Mouse (Mus musculus) mouse embryonic stem cell (cell line): Measurements from ENCODE around the gene 1700056E22Rik.

Source experiments
- in situ Hi-C, 2 experiments: fragments of 300-500 bp; cut with MboI; formaldehyde crosslinking; loops; 1 replicate in 1 of 2; 3 replicates in 1 of 2; pipeline ENCODE4 v1.14.3; 2019 to 2020; ENCODE audit warnings: low sequenced_read_pairs in 2 of 2, low pct_unique_long_range_greater_than_20kb in 1 of 2, mixed read lengths in 1 of 2; ENCODE audit not compliant: unreplicated experiment in 1 of 2

The 1700056E22Rik gene

DNA sequence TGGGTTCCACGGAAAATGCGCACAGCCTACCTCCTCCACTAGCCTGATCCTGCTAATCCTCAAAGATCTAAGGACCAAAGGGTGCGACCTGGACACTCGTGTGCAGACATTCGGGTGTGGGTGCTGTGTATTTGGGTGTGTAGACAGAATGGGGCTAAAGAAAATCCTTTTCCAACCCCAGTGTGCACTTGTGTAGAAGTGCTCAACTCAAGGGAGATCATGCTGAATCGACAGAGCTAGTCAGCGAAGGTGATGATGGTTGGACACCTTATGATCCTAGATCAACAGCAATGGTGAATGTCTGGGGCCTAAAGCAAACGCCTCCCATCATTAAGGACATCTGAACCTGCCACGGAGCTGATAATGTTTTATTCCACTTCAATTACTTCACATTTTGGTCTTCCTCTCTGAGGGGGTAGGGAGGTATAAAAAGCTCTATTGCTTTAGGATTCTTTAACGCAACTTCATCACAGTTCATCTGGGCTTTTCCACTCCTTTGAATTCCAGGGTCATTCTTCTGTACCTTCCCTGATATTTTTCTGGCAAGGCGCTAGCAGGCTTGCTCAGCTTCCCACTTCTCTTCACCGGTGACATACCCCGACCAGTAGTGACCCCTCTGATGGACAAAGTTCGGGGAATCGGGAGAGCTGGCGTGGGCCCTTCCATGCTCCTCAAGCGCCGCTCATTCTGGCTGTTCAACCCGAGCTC is 1.3 kb downstream of the 1700056E22Rik start:
- in situ Hi-C loops = no loop called here

DNA sequence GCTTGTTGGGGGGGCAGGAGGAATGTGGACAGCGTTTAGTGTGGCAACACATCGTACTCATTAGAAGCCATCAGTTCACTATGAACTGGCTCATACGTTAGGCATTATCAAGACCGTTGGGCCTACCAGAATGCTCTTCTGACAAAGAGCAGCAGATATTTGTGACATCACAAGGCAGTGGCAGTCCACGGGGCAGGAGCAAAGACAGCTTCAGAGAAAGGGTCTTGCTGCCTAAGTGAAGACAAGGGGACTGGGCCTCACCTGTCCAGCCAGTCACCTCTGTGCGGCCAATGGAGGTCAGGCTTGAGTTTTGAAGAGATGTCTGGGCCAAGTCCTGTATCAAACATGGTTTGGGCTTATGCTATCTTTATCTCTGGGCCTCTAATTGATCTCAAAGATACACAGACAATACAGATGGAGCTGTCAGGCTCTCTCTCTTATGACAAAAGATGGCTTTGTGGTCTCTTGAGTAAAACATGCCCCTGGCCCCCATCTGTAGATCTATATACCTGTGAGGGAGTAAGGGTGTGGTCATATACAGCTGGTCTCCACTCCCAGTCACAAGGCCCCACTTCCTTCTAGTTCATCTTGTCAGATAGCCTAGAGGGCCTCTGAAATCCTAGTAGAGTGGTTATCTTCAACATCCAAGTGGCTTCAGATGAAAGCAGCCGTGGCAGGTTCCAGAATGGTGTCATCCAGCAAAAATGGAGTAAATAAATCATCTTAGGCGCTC is 3.9 kb downstream of the 1700056E22Rik start:
- in situ Hi-C loops = no loop called here

GRCm38 (mm10) chr1:184027039-184027438 is 7.1 kb downstream of the 1700056E22Rik start:
- in situ Hi-C loops = no loop called here

DNA sequence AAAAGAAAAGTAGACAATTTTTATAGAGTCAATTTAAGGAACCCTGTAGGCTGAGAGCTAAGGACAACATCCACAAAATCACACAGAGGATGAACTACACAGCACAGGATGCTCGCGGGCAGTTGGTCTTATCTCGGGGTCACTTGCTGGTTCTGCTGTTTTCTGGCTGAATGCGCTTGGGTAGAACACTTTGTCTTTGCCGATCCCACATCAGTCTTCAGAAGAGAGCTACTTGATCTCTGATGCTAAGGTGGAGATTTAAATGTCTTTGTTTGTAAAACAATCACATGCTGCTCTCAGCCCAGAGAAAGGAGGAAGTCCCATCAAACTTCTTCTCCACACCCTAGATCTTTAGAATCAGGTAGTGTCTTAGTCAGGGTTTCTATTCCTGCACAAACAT is 9.0 kb downstream of the 1700056E22Rik start:
- in situ Hi-C loops = no loop called here

DNA sequence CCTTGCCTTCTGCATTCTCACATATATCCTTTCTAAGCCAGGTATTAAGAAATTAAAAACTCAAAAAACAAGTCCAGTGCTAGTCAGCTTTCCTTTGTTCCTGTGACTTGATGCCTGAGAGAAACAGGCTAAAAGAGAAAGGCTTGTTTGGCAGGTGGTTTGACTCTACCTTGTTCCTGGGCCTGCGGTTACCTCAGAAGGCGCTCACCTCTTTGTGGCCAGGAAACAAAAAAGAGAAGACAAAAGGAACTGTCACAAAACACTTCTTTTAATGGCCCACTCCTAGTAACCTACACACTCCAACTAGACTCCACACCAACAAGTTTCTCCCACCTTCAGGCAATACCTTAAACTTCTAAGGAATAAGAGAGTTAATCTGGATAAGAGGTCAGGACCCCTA is 9.5 kb downstream of the 1700056E22Rik start:
- in situ Hi-C loops = no loop called here

DNA sequence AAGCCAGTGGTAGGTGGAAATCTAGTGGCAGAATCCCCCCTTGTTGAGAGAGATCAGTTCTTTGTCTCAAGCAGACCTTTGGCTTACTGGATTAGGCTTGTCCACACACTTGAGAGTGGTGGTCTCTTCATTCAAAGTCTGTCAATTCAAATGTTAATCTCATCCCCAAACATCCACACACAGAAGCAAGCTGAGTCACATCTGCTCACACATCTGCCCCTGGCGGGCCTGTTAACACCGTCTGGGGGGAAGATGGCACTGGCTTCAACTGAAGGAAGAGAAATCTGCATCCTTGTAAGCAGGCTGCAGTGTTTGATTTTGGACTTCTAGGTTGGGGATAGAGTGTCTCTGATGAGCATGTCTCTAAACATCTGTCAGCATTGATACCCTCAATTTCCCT is 10.1 kb downstream of the 1700056E22Rik start:
- in situ Hi-C loops = no loop called here

DNA sequence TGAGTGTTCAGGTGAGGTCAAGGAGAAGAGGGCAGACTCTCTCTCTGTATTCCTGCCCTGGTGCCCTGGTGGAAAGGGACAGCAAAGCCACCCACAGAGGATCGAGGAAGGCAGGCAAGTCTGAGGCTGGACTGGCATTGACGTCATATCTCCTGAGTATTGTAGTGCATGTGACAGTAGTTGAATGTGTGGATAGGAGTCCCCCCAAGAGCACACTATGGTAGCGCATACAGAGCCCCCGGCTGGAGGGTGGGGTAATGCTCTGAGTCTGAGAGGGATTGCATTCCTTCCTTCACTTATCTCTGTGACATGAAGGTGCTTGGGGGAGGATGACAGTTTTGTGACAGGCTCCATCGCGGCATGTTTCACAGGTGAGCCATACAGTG is 14.4 kb downstream of the 1700056E22Rik start:
- in situ Hi-C loops = no loop called here

- in situ Hi-C loops = no loop called here
Observed at GRCm38 (mm10) chr1:184019042-184019721, 14.9 kb downstream of the 1700056E22Rik start.

- in situ Hi-C loops = no loop called here
Observed at GRCm38 (mm10) chr1:184017606-184018005, 16.5 kb downstream of the 1700056E22Rik start.

DNA sequence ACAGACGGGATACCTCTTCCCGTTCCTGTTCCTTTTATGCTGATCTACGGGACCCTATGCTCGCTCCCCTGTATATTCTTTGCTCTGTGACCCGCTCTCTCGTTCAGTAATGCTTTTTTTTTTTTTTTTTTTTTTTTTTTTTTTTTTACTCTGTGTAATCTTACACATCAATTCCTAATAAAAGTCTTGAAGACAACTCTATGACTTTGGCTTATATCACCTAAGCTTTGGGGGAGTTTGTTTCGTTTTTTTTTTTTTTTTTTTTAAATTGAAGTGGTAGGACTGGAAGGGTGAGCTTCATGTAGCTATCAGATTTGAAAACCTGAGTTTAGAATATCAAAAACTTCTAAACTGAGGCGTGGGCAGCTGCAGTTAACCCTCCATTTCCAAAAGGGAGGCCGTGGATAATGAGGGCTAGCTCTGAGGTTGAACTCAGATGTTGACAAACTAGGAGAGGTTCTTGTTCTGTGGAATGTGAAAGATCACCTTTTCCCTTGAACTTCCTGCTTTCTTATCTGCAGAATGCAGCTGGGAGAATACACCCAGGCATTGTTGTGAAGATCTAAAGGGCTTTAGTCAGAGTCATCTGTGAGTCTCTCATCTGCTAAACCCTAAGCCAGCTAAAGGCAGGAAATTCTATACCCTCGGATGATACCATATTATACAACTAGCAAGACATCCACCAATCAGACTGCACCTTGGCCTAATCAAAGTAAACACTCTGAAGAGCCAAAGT is 17.9 kb downstream of the 1700056E22Rik start:
- in situ Hi-C loops = no loop called here

GRCm38 (mm10) chr1:184014091-184014490 is 20.0 kb downstream of the 1700056E22Rik start:
- in situ Hi-C loops = no loop called here

DNA sequence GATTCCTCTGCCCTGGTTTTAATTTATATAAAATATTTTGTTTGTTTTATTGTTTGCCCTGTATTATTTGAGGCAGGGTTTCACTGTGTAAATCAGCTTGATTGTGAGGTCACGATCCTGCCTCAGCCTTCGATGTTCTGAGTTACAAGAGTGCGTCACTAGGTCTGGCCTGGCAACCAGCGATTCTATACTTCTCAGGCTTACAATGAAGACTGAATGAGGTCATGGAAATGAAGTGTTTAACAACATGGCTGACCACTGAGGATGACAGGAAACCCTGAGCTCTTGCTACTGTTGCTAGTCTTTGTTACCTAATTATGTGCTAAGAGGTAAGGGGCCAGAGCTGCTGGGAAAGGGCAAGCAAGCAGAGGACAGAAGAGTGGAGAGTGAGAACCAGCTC is 21.0 kb downstream of the 1700056E22Rik start, which contains the start of gene Dusp10:
TSS of gene Dusp10 (plus strand) at position 197 of the 400 bp plus-strand sequence.
- in situ Hi-C loops = no loop called here

DNA sequence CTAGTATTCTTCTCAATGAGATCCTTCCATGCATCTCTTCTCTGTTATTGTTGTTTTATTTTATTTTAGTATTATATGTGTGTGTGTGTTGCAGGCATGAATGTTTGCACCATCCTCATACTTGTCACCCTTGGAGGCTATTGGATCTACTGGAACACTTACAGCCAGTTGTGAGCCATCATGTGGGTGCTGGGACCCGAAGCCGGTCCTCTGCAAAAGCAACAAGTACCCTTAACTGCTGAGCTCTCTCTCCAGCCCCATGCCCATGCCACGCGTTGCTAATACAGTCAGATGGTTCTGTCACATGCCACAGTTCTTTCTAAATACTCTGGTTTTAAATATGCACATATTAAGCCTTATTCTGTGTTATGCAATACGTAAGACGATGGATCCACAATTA is 22.8 kb downstream of the 1700056E22Rik start:
- in situ Hi-C loops = no loop called here

DNA sequence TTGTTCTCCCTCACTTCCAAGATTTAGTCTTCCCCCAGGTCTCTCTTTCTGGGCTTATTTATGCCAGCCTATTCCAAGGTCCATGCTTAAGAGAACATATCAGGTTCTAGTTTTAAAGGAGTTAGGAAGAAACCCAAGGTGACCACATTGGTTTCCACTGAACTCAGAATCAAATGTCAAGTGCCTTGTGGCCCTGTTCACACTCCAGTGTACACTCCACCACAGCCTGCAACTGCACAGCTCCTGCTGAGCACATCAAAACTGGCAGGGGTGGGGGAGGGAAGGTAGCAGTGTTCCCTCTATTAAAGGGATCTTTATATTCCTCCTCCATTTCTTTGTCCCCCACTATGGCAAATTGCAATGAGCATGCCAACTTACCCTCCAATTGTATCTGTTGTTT is 28.0 kb downstream of the 1700056E22Rik start:
- in situ Hi-C loops = no loop called here

DNA sequence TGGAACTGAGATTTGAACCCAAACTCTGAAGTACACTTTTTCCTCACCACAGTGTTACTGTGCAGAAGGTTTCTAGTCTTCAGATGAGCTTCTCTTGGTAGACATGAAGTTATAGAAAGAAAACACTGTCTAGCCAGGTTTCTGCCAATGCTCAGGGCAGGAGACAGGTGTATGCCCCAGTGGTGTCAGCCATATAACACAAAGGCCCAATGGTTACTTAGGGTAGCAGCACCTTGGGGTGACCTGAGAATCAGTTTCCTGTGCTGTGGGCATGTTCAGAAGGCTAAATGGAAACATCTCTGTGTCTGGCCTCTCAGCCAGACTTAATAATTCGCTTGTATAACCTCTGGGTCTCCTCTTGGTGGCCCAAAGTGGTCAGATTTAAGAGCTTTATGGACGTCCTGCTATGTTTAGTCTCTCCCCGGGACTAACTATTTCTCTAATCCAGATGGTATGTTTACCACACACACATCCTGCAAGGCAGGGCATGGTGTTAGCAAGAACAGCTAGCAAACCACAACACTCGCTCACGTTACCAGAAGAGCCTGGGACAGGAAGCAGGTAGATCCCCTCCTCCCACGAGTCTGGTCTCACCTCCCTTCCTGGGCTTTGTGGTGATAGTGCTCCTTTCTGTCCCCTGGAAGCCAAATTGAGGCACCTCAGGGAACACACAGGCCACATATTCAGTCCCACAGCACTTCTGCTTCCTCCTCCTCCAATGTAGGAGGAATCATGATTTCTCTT is 28.6 kb downstream of the 1700056E22Rik start:
- in situ Hi-C loops = no loop called here

DNA sequence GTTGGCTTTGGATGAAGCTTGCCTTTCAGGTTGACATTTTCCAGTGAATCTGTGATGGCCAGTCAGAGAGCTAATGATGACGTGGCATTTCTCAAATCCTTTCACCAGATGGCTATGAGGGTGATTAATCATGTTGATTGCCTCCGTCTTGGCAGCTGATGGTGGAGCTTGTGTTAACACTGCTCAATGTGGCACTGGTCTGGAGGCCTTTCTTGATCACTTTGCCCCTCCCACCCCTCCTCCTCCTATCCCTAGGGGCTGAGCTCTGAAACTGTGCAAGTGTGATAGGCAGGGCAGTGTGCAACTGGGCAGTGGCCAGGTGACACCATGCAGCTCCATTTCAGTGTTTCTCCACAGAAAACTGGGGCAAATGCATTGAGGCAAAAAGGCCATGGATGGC is 29.8 kb downstream of the 1700056E22Rik start:
- in situ Hi-C loops = no loop called here

DNA sequence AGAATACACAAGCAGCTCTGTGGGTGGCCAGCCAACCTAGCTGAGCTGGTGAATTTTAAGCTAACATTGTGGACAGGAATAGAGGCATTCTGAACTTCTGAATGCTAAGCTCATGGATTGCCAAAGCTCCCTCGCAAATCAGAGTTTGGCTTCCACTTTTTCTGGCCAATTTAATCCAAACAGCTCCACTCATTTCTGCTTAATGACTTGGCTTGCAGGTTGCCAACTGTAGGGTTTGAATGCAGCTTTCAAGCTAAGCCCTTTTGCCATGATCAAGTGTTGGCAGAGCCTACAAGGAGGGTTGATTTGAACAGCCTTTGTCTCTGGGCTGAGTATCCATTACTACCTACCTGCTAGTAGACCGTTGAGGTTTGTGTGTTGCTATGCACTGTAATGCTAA is 31.6 kb downstream of the 1700056E22Rik start:
- in situ Hi-C loops = no loop called here

DNA sequence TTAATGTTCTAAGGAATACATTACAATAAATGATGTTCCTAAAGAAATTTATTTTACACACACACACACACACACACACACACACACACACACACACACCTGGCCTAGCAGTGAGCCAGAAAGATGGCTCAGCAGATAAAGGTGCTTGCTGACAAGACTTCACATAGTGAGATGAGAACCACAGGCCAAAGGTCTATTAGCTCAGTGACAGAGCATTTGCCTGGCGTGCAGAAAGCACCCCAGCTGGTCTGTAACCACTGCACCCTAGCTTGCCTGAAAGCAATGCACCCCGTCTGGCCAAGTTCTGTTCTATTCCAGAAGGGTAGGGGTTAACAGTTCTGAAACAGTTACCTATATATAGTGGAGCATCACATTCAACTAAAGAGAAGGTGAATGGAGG is 36.9 kb downstream of the 1700056E22Rik start:
- in situ Hi-C loops = no loop called here
